Mouse (Mus musculus): Measurements from ENCODE around the gene Dip2c.

Dip2c gene

GRCm38 (mm10) chr13:9669246-9669645, 392.9 kb downstream of the Dip2c start:
- DNase-seq (ENCODE audit: low read depth): no peak

- DNase-seq (ENCODE audit: low read depth): no peak
These were observed 397.8 kb downstream of the Dip2c start for GRCm38 (mm10) chr13:9674126-9674525.

DNA sequence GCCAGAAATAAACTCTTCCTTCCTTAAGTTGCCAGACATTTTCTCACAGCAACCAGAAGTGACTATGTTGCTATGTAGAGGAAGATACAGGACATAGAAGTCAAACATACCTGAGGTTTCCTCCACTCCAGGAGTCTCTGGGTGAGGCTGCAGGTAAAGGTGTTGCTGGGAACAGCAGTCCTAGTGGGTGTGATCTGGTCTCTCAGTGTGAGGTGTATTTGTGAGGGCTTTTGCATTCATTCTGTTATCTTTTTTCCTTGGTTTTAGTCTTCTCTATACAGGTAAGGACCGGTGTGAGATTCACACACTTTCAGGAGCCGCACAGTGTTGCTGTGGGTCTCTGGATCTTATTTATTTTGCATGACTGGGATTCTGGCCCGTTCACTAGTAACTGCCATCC, 405.2 kb downstream of the Dip2c start:
- DNase-seq (ENCODE audit: low read depth): no peak

GRCm38 (mm10) chr13:9683280-9683679, 407.0 kb downstream of the Dip2c start:
- DNase-seq (ENCODE audit: low read depth): no peak

- DNase-seq (ENCODE audit: low read depth): no peak
These were observed 408.0 kb downstream of the Dip2c start for GRCm38 (mm10) chr13:9684153-9684923.

GRCm38 (mm10) chr13:9686261-9686660, 409.9 kb downstream of the Dip2c start:
- no peak for DNase-seq (ENCODE audit: low read depth)

DNA sequence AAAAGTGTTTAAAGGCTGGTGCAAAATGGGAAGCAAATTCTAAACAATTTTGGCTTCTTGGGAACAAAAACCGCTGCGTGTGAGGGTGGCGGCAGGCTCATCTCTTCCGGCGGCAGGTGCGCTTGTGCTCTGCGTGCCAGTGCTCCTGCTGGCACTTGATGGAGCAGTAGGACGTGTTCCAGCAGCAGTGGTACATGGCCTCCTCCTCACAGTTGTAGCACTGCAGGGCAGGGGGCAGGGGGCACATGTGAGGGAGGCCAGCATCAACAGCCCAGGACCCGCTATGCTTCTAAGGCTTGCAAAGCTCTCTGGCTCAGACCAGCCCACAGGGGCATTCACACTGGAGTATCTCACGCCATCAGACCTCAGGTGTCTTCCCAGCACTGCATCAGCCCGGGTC, 410.4 kb downstream of the Dip2c start:
- no peak for DNase-seq (ENCODE audit: low read depth)

GRCm38 (mm10) chr13:9689366-9689765, 413.0 kb downstream of the Dip2c start:
- no peak for DNase-seq (ENCODE audit: low read depth)

DNA sequence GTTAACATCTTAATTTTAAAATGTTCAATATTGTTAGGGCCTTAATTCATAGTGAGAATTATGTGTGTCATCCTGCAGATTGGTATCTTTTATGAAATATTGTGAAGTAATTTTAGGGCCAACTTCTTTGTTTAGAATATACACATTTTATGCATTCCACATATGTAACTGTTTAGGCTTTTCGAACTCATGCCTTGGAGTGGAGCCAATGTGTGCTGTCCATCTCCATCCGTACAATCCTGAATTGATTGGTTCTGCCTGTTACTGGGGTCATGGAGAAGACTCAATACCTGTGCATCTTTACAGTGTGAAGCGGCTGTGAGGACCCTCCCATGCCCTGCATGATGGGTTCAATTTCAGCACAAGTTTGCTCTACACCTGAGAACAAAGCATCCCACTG, 416.5 kb downstream of the Dip2c start:
- DNase-seq (ENCODE audit: low read depth): no peak

DNA sequence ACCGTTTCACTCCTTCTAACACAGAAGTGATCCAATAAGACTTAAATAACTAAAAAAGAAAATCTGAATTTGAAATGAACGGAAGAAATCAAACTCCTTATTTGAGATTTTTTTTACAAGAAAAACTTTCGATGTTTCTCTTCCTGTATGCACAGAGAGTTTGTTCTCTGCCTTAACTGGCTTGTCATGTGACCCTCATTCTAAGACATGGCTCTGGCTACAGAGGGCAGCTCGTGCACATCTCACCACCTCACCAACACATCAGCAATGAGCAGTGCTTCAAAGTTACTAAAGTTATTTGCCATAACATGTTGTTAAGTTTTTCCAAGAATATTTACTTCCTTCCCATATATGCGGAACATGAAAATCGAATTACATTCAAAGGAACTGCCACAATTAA, 418.3 kb downstream of the Dip2c start:
- DNase-seq (ENCODE audit: low read depth): no peak

GRCm38 (mm10) chr13:9695403-9695802, 419.1 kb downstream of the Dip2c start:
- no peak for DNase-seq (ENCODE audit: low read depth)

DNA sequence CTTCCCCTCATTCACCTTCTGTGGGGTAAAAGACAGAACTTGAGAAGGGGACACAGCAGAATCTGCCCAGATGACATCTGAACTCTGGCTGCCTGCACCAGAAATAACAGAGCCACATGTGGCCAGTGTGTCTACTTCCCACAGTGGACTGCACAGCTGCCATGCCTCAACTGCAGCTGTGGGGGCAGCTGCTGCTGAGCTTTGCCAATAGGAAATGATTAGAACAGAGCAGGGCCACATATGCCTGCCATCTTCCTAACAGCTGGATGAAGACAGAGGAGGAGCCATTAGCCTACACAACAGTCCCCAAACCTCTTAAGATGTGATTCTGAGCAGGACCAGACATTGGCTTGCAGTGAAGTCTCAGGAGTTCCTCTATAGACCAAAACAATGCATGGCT, 419.5 kb downstream of the Dip2c start:
- DNase-seq (ENCODE audit: low read depth): no peak

GRCm38 (mm10) chr13:9697340-9697739, 421.0 kb downstream of the Dip2c start:
- DNase-seq (ENCODE audit: low read depth): no peak

GRCm38 (mm10) chr13:9702615-9703235, 426.4 kb downstream of the Dip2c start:
- no peak for DNase-seq (ENCODE audit: low read depth)

DNA sequence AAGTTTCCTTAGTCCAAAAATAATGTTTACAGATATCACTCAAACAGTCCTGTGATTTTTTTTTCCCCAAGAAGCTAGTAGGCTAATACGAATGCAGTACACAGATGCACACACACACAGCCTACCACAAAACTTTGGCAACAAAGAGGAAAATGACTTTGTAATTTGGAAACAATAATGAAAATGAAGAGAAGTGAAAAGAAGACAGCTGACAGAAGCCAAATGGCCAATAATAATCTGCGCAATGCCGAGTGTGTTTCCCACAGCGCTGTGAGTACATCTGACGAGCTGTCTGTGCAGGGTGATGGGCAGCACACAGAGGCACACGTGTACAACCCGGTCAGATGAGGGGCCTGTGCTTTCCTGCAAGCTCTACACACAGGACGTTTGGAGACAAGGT, 430.4 kb downstream of the Dip2c start:
- no peak for DNase-seq (ENCODE audit: low read depth)

DNA sequence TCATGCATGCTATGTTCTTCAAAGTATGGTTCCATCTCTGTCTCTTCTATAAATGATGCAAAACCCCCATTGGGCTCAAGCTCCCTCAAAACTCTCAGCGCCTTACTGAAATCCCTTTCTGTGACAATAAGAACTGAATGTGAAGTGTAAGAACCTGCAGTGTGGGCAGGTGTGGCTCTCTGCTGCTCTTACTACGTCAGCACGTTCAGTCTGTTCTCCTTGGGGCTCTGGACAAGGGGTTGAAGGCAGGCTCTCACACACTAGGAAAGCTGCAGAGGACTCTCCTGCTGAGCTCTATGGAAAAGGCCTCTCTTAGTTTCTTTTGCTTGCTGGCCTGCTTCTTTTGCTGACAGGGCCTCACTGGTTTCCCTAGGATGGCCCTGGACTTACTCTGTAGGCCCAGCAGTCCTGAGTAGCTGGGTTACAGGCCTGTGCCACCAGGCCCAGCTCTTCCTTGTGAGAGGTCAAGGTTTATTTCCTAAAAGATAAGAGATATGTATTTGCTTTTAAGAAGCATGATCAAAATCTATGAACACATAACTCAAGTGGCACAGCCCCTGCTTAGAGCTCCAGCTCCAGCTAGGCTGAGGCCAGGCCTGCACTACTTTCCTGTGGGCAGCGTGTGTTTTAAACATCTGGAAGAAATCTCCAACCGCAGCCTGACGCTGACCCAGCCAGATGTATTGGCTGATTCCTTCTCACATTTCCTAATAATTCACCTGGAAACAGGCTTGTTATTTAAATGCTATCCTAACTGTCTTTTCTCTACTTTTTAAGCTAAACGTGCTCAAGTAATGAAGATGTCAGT, 432.3 kb downstream of the Dip2c start:
- DNase-seq (ENCODE audit: low read depth): no peak

GRCm38 (mm10) chr13:9712409-9712808, 436.1 kb downstream of the Dip2c start:
- no peak for DNase-seq (ENCODE audit: low read depth)

DNA sequence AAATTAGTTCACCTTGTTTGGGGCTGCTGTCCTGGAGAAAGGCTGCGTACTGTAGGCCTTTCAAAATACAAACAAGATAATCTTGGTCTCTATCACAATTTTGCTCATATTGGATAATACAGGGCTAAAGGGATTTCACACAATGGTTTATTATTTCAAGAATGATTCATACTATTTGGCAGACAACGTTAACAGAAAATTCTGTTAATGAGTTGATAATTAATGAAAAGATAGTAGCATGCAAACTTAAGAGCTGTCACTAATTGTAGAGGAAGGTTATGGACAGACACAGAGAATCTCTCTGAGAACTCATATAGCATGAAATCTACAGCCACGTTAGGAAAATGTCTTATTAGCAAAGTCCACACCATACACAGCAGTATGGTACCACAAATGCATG, 436.6 kb downstream of the Dip2c start:
- no peak for DNase-seq (ENCODE audit: low read depth)

- peak; percentile 71 for DNase-seq (ENCODE audit: low read depth)
These were observed 437.3 kb downstream of the Dip2c start for GRCm38 (mm10) chr13:9713462-9714134.

GRCm38 (mm10) chr13:9715224-9715623, 438.9 kb downstream of the Dip2c start:
- DNase-seq (ENCODE audit: low read depth): no peak

Measured in c-Kit-positive CD71-positive TER-119-negative erythroid progenitor cells, embryonic 14.5 days (primary cell).